Mouse (Mus musculus) forebrain, embryonic 14.5 days (tissue): Measurements from ENCODE around the gene Commd1. TPM values are rescaled to one million over a fixed set of nuclear protein-coding genes. Genes with fewer than 3 reads are reported as not detected.

ENCODE experiments used
- ATAC-seq: fragments of 200-750 bp; cut with Nextera tagmentation; 2 replicates; pipeline ENCODE4 v1.8.0; 2017; ENCODE audit warnings: mild to moderate bottlenecking, moderate library complexity
- DNase-seq: peaks from one replicate; pipeline ENCODE4 v3.0.0-alpha.2; 2015; ENCODE audit warnings: low spot score
- H3K27ac ChIP-seq: fragments of 300-500 bp; sonication (generic); 2 replicates; pipeline ENCODE4 v1.5.1; 2014; ENCODE audit warnings: low read depth, mild to moderate bottlenecking, control low read depth, low read length, moderate library complexity
- H3K27me3 ChIP-seq: fragments of 300-500 bp; sonication (generic); replicated peaks from 2 replicates; pipeline ENCODE4 v1.6.1; 2014; ENCODE audit warnings: low read length, control low read depth, mixed read lengths; ENCODE audit not compliant: control insufficient read depth, insufficient read depth
- H3K36me3 ChIP-seq: fragments of 300-500 bp; sonication (generic); 2 replicates; pipeline ENCODE4 v1.6.1; 2014; ENCODE audit warnings: low read length, control low read depth; ENCODE audit not compliant: control insufficient read depth, insufficient read depth
- H3K4me1 ChIP-seq: fragments of 300-500 bp; sonication (generic); 2 replicates; pipeline ENCODE4 v1.6.1; 2014; ENCODE audit warnings: antibody characterized with exemption, low read length, control low read depth; ENCODE audit not compliant: control insufficient read depth, insufficient read depth
- H3K4me2 ChIP-seq: fragments of 300-500 bp; sonication (generic); 2 replicates; pipeline ENCODE4 v1.6.1; 2014; ENCODE audit warnings: mild to moderate bottlenecking, control low read depth, low read length
- H3K4me3 ChIP-seq: fragments of 300-500 bp; sonication (generic); 2 replicates; pipeline ENCODE4 v1.5.1; 2014; ENCODE audit warnings: low read depth, low read length, control low read depth
- H3K9ac ChIP-seq: fragments of 300-500 bp; sonication (generic); 2 replicates; pipeline ENCODE4 v1.6.1; 2014; ENCODE audit warnings: mild to moderate bottlenecking, low read length, control low read depth, moderate library complexity
- H3K9me3 ChIP-seq: fragments of 300-500 bp; sonication (generic); replicated peaks from 2 replicates; pipeline ENCODE4 v1.6.1; 2016; ENCODE audit warnings: low read length, control low read depth, mixed read lengths; ENCODE audit not compliant: control insufficient read depth
- WGBS: fragments of 180-500 bp; shearing (Covaris S2); extraction: QIAGEN DNeasy Blood & Tissue Kit; methylation state at CpG from one replicate; pipeline ENCODE4 v1.1.7; 2014; 5-methylcytosine and 5-hydroxymethylcytosine counted together
- polyA plus RNA-seq: library from polyadenylated mRNA; unstranded; fragments of >200 nt; fragmentation: Nextera tagmentation; extraction: Ambion mirVana; gene quantifications from 2 replicates; pipeline ENCODE4 v1.2.1, GENCODE M21; 2014

The Commd1 gene
- polyA plus RNA-seq, 1 experiment from 2014 or later = 304 TPM

DNA sequence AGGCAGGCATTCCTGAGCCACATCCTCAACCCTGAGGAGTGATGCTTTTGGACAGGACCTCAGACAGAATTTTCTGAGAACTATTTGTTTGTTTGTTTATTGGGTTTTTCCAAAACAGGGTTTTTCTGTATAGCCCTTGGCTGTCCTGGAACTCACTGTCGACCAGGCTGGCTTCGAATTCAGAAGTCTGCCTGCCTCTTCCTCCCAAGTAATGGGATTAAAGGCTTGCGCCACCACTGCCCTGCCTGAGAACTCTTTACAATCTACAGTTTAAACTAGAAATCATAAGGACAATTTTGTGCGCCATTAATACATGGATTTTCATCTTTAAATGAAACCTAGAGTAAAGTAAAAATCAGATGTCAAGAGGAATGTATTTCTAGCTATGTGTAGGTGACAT lies 13.3 kb upstream of the Commd1 start:
- H3K9me3 ChIP-seq = no peaks in the 10 kb centered on the region
- H3K4me2 ChIP-seq = no peak overlapping the region
- peaks cover 11% of the 10 kb centered on the region for H3K4me1 ChIP-seq
- 95% methylated on average over 4 of the region's 4 CpGs for WGBS
- no peaks in the 10 kb centered on the region for H3K27me3 ChIP-seq
- no peak overlapping the region for H3K4me3 ChIP-seq
- H3K9ac ChIP-seq = no peak overlapping the region
- ATAC-seq (no peak), DNase-seq (no peak)
- H3K36me3 ChIP-seq = peaks cover 65% of the 10 kb centered on the region
- H3K27ac ChIP-seq = no peak overlapping the region

DNA sequence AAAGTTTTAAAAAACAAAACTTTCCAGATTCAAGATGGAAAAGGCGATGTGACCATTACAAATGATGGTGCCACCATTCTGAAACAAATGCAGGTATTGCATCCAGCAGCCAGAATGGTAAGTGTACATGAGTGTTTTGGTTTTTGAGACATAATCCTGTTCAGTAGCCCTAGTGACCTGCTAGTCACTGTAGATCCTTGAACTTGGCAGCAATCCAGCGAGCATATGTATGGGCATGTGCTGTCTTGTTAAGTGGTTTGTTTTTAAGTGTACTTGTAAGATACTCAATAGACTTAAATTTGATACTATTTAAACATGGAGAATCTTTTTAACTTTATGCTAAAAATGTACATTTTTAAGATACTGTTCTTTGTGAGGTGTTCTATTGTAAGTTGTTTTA lies 12.1 kb upstream of the Commd1 start:
- H3K27me3 ChIP-seq = no peaks in the 10 kb centered on the region
- DNase-seq (no peak), ATAC-seq (no peak)
- H3K4me1 ChIP-seq = peaks cover 11% of the 10 kb centered on the region
- H3K36me3 ChIP-seq = peaks cover 53% of the 10 kb centered on the region
- no peaks in the 10 kb centered on the region for H3K9me3 ChIP-seq
- H3K4me2 ChIP-seq = no peak overlapping the region
- H3K9ac ChIP-seq = no peak overlapping the region
- no peak overlapping the region for H3K4me3 ChIP-seq
- H3K27ac ChIP-seq = no peak overlapping the region
- 87% methylated on average over 2 of the region's 2 CpGs for WGBS

DNA sequence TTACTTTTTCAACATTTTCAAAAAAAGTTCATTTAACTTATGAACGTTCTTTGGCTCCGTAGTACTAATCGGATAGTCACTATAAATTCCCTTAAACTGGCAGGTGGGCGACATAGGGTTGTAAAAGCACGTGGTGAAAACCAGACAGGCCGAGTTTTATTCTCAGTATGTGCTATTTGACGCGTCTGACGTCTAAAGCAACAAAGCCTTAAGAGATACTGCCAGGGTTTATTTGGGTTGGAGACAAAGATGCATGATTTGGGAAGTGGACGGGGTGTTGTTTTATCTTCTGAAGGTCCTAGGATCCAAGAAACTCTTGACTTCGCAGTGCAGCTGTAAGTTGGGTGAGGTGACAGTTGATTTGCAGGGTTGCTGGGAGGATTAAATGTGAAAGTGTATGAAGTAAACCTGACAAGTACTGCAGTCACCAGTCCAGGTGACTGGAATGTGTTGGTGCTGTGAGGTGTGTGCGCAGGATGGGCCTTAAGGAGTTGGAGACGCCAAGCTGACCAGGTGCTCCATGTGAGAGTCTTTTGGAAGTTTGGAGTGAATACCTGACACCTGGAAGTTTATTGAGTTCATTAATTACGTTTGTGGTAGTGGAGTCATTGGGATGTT lies 9.1 kb upstream of the Commd1 start:
- Histone ChIP-seq H3K9me3 (no peaks in the 10 kb centered on the region), H3K36me3 (peaks cover 27% of the 10 kb centered on the region), H3K27me3 (no peaks in the 10 kb centered on the region), H3K4me3 (peak overlapping the region; percentile 83), H3K9ac (peak overlapping the region; percentile 94), H3K27ac (no peak overlapping the region), H3K4me1 (peaks cover 11% of the 10 kb centered on the region), H3K4me2 (peak overlapping the region; percentile 98)
- ATAC-seq = no peak
- no peak for DNase-seq
- 11% methylated on average over 14 of the region's 14 CpGs for WGBS

DNA sequence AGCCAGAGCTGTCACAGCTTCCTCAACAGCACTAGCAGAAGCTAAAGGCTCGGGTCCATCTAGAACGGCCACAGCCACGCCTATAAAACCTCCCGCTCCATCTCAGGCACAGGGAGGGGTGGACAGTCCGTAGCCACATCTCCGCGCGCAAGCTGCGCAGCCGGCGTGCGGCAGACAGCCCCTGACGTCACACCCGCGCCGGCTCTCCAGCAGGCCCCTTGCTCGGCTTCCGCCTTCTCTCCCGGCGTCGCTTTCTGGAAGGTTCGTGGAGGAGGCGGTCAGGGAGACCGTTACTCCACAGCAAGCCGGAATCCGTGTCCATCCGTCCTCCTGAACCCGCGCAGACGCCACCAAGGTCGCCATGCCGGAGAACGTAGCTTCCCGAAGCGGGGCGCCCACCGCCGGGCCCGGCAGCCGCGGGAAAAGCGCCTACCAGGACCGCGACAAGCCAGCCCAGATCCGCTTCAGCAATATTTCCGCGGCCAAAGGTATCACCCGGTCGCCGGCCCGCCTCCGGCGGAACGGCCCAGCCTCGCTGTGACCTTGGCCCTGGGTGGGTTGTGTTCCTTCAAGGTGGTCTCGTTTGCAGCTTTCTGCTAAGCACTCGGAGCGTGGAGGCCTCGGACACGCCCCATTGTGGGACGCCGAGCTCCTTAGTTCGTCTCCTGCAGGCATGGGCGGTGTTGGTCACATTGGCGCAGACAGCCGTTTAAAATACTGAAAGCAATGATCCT lies 8.4 kb upstream of the Commd1 start, which contains the start of gene Cct4:
Gene Cct4 (plus strand): TSS at position 127 of the 734 bp plus-strand sequence.
- DNase-seq = peak; percentile 95
- Histone ChIP-seq H3K27ac (peak within 1 kb of the TSS; percentile 93), H3K4me1 (peaks cover 11% of the 10 kb centered on the region), H3K9ac (peak within 1 kb of the TSS; percentile 94), H3K4me3 (peak within 1 kb of the TSS; percentile 83), H3K9me3 (no peaks in the 10 kb centered on the region), H3K4me2 (peak within 1 kb of the TSS; percentile 98), H3K36me3 (peaks cover 21% of the 10 kb centered on the region), H3K27me3 (no peaks in the 10 kb centered on the region)
- ATAC-seq = peak; percentile 99
- under 1% methylated on average over 66 of the region's 66 CpGs for WGBS

DNA sequence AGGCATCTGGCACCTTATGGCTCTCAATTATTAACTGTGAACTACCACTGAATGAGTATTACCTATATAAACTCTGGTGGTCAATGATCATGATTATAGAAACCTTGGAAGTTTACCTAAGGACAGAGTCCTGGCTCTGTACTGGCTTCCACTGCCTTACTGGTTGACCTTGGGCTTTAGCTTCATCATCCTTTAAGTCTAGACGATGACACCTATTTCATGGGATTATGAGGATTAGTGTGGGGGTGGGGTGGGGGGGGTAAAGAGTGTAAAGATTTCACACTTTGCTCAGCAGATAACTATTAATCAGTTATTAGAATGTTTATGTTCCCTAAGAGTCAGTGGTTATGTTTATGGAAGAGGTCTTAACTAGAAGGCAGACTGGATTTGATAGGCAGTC lies 7.6 kb upstream of the Commd1 start:
- WGBS = 63% methylated on average over 1 of the region's 1 CpGs
- Histone ChIP-seq H3K9me3 (no peaks in the 10 kb centered on the region), H3K27ac (peak overlapping the region; percentile 93), H3K9ac (peak overlapping the region; percentile 94), H3K4me3 (peak overlapping the region; percentile 83), H3K36me3 (peaks cover 14% of the 10 kb centered on the region), H3K4me1 (peaks cover 11% of the 10 kb centered on the region), H3K27me3 (no peaks in the 10 kb centered on the region), H3K4me2 (peak overlapping the region; percentile 98)
- ATAC-seq (peak; percentile 6; the same call in 1 of the 2 replicates), DNase-seq (no peak)

DNA sequence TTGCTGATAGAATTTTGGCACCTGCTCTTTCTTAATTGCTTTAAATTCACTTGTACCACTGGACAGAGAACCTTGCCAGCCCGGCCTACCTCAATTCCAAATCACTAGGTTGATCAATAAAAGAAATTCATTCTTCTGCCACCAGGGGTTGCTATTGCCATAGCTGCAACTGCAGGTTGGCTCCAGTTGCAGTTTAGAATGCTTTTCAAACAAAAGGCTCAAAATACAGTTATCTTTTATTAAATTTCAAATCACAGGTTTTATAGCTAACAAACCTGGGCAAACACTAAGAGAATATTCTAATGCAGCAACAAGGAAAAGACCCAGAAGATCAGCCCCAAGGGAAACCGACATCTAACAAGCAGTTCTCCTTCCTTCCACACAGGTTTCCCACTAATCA lies 5.2 kb upstream of the Commd1 start:
- Histone ChIP-seq H3K27ac (no peak overlapping the region), H3K4me1 (peaks cover 10% of the 10 kb centered on the region), H3K9ac (no peak overlapping the region), H3K9me3 (no peaks in the 10 kb centered on the region), H3K27me3 (no peaks in the 10 kb centered on the region), H3K4me3 (no peak overlapping the region), H3K36me3 (no peaks in the 10 kb centered on the region), H3K4me2 (no peak overlapping the region)
- ATAC-seq (no peak), DNase-seq (peak; percentile 86)
- 54% methylated on average over 2 of the region's 2 CpGs for WGBS

DNA sequence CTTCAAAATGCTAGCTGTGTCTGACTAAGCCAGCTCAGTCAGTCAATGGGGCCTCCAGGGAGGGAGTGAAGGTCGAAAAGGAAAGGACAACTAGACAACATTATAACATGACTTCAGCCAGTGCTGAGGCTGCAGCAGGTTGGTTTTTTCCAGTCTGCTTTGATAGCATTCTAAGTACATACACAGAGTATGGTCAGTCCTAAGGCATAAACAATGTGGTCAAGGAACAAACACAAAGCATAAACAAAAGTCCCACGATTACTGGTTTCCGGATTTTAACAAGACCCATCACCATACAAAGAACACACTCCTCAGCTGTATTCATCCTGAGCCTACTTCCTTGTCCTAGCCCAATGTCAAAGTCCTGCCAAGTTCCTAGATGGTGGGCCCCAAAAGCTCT lies 3.3 kb upstream of the Commd1 start:
- H3K4me3 ChIP-seq = no peak overlapping the region
- no peaks in the 10 kb centered on the region for H3K9me3 ChIP-seq
- no peak overlapping the region for H3K4me2 ChIP-seq
- no peaks in the 10 kb centered on the region for H3K27me3 ChIP-seq
- 81% methylated on average over 3 of the region's 3 CpGs for WGBS
- no peak overlapping the region for H3K9ac ChIP-seq
- DNase-seq (no peak), ATAC-seq (no peak)
- H3K36me3 ChIP-seq = no peaks in the 10 kb centered on the region
- peaks cover 6% of the 10 kb centered on the region for H3K4me1 ChIP-seq
- no peak overlapping the region for H3K27ac ChIP-seq

DNA sequence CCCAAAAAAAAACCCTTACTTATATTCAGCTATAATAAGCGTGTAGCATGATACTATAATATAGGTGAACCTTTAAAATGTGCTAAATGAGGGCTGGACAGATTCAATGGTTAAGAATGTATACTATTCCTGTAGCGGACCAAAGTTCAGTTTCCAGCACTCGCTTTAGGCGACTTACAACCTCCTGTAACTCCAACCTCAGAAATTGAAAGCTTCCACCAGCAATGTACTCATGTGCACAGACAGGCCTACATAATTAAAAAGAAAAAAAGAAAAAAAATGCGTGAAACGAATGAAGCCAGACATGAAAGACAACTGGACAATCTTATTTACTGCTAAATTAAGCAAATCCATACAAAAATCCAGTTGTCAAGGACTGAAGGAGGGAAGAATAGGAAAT lies 664 bp upstream of the Commd1 start:
- Histone ChIP-seq H3K27ac (no peak overlapping the region), H3K9ac (no peak overlapping the region), H3K4me3 (no peak overlapping the region; the same call in 1 of the 2 replicates), H3K9me3 (no peaks in the 10 kb centered on the region), H3K36me3 (peaks cover 11% of the 10 kb centered on the region), H3K4me2 (peak overlapping the region; percentile 79), H3K27me3 (no peaks in the 10 kb centered on the region), H3K4me1 (peaks cover 9% of the 10 kb centered on the region)
- ATAC-seq (no peak), DNase-seq (no peak)
- 72% methylated on average over 6 of the region's 6 CpGs for WGBS

DNA sequence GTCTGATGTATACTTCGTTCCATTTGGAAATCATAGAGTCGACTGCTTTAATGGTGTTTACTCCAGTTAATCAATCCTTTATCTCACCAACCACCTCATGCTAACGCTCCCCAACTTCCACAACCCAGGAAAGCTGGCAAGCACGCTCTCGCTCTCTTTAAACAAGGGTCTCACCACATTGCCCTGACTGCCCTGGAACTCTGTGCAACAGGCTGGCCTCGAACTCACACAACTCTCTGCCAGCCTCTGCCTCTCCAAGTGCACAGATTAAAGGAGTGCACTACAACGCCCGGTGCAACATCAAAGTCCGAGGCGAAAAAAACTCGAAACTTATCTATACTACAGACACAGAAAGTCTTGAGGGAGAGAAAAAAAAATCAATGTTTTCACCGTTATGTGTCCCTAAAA lies 635 bp downstream of the Commd1 start:
- DNase-seq = no peak
- Histone ChIP-seq H3K27me3 (no peaks in the 10 kb centered on the region), H3K9ac (peak overlapping the region; percentile 71), H3K4me1 (peaks cover 14% of the 10 kb centered on the region), H3K27ac (peak overlapping the region; percentile 93), H3K4me3 (peak overlapping the region; percentile 57), H3K36me3 (peaks cover 16% of the 10 kb centered on the region), H3K4me2 (peak overlapping the region; percentile 79), H3K9me3 (no peaks in the 10 kb centered on the region)
- WGBS = 6% methylated on average over 12 of the region's 12 CpGs
- peak; percentile 28 for ATAC-seq
